Mouse (Mus musculus) hindbrain, embryonic 16.5 days (tissue): Measurements from ENCODE around the gene Mc3r. TPM values are rescaled to one million over a fixed set of nuclear protein-coding genes. Genes with fewer than 3 reads are reported as not detected.

Experiments
- polyA plus RNA-seq: library from polyadenylated mRNA; unstranded; fragments of >200 nt; fragmentation: Nextera tagmentation; extraction: Ambion mirVana; gene quantifications from 2 replicates; pipeline ENCODE4 v1.2.1, GENCODE M21; 2015

Gene Mc3r
- polyA plus RNA-seq, 1 experiment from 2014 or later = 0.11 TPM

Other genes starting within 250 kb of the Mc3r start
- gene Cbln4, start 205.0 kb upstream of the Mc3r start, polyA plus RNA-seq = 41.7 and 47.6 TPM in 2 replicates
- 18.8 and 20.8 TPM in 2 replicates for gene Fam210b, start 97.1 kb downstream of the Mc3r start, polyA plus RNA-seq
- gene Aurka, start 122.0 kb downstream of the Mc3r start, polyA plus RNA-seq = 17.0 and 20.8 TPM in 2 replicates
- gene Cstf1, start 122.2 kb downstream of the Mc3r start, polyA plus RNA-seq = 20.8 and 23.8 TPM in 2 replicates
- gene Cass4, start 145.3 kb downstream of the Mc3r start, polyA plus RNA-seq = 0.06 and 0.19 TPM in 2 replicates
- 95.1 and 96.1 TPM in 2 replicates for gene Rtf2, start 192.1 kb downstream of the Mc3r start, polyA plus RNA-seq
- 0.96 and 1.4 TPM in 2 replicates for gene Gcnt7, start 210.1 kb downstream of the Mc3r start, polyA plus RNA-seq
- 0.24 and 0.31 TPM in 2 replicates for gene Fam209, start 224.0 kb downstream of the Mc3r start, polyA plus RNA-seq